Mouse (Mus musculus): ENCODE data around the gene Itprip. TPM values are rescaled to one million over a fixed set of nuclear protein-coding genes. Genes with fewer than 3 reads are reported as not detected.

Gene Itprip
- total RNA-seq (2021) = 1 to 10 TPM in 1 of 2 experiments, under 1 TPM in 1; 0.86 to 1.2 TPM
- long read RNA-seq, partial matches to known transcripts = 0 of 1 reads
- long read RNA-seq, other reads (novel, unspliced or antisense) = 1 of 1 reads

DNA sequence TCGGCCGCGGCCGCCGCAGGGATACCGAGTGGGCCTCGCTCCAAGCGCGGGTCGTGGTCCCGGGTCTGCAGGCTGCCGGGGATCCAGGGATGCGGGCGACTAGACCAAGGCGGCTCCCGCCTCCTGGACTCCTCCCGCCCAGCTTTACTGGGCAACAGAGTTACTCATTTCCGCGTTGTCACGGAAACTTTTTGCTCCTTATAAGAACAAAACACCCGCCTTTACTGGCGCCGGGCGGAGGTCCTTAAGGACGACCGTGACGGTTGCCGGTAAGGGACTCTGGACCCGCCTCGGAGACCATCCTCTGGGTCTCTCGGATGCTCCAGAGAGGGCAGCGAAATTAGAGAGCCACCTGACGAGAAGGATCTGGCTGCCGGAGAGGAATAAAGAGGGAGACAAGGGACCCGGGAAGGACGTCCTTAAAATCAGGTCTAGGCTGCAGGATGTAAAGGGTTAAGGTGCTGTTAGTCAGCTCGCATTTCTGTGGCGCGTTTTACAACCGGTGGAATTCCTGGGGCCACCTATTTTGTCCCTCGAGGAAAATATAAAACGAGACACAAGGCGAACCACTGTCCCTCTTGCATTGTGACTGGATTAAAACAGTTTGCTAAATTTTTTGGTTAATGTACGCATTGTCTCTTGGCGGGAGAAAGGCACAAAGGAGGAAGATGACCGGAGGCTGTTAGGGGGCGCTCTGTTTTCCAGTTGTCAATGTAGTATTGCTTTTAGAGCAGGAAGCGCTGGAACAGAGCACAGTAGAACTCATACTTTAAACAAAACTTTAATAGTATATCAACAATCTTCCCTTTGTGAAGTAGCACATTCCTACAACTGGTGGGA lies at the start of gene Itprip, which contains the start of gene Cfap43:
Gene Itprip (minus strand): TSS at position 174 of the 840 bp plus-strand sequence.
Gene Cfap43 (minus strand): TSS at position 162 of the 840 bp plus-strand sequence.
- peak; percentile 42 to 60 for DNase-seq (ENCODE audit: low spot score in 2 of 2)

- no peak for DNase-seq (ENCODE audit: low spot score in 2 of 2)
These were observed 39.1 kb upstream of the Itprip start for GRCm38 (mm10) chr19:47958181-47958580.

DNA sequence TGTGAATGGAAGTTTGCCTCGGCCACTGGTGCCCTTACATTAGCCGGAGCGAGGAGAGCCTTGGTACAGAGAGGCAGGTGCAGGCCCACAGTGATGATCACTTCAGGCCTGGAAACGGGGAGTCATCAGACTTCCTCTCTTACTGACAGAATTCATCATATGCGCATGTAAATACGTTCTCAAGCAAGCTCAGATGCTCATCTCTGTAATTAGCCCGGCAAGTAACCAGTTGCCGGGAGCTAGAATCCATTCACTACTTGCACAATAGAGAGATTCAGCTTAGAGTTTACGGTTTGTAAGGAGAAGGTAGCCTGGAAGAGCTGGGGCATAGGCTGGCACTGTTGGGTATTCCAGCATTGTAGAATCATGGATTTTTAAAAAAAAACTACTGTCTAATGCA lies 34.1 kb upstream of the Itprip start:
- no peak for DNase-seq (ENCODE audit: low spot score in 2 of 2)

DNA sequence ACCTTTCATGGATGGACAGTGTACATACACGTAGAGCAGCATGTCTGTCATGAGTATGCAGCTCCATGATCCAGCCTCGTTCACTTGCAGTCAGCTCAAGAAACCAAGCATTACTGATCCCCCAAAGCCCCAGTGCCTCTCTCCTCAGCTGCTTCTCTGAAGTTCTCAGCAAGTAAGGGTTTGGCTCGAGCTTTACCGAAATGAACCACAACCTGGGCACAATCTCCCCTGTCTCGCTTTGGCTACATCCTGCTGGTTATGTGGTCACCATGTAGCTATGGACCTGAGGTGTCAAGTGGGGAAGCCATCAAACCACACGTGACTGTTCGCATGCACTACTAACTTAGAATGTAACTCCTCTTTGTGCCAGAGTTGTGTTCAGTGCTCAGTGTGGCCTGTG lies 31.8 kb upstream of the Itprip start:
- no peak for DNase-seq (ENCODE audit: low spot score in 2 of 2)

GRCm38 (mm10) chr19:47946821-47947465 lies 27.8 kb upstream of the Itprip start:
- DNase-seq (ENCODE audit: low spot score in 2 of 2) = peak in 1 of 2 experiments; percentile 4

DNA sequence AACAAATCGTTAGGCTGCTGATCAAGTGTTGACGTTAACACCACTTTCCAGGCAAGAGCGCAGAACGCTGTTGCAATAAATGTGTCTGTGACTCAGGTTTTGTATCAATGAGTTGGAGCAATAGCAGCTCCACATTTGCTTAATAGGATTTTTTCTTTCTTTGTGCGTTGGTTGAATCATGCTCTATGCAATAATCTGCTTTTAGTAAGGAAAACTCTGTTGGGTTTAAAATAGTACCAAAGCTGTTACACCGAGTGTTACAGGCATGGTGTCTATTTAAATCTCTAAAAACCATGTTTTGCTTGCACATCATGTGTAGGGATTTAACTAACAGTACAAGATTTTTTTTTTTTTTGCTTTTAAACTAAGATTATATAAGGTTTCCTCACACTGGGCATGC lies 20.3 kb upstream of the Itprip start:
- DNase-seq (ENCODE audit: low spot score in 2 of 2) = peak in 1 of 2 experiments; percentile 55

GRCm38 (mm10) chr19:47937443-47938406 lies 18.6 kb upstream of the Itprip start, which contains the start of gene Cfap58:
Gene Cfap58 (plus strand): TSS chr19:47937675.
- DNase-seq (ENCODE audit: low spot score in 2 of 2) = peak in 1 of 2 experiments; percentile 36

GRCm38 (mm10) chr19:47936938-47937337 lies 17.8 kb upstream of the Itprip start:
- no peak for DNase-seq (ENCODE audit: low spot score in 2 of 2)

- no peak for DNase-seq (ENCODE audit: low spot score in 2 of 2)
These were observed 17.4 kb upstream of the Itprip start for GRCm38 (mm10) chr19:47936490-47936889.

DNA sequence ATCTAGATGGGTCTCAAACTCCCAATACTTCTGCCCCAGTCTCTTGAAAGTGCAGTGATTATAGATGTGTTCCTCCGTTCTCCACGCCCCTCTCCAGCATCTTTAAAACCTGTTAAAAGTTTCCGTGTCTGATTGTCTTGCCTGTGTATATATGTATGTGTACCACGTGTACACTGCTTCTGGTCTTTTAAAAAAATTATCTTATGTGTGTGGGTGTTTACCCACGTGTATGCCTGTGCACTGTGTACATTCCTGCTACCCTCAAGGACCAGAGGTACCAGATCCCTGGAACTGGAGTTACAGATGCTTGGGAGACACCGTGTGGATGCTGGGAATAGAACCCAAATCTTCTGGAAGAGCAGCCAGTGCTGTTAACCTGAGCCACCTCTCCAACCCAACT lies 16.4 kb upstream of the Itprip start:
- no peak for DNase-seq (ENCODE audit: low spot score in 2 of 2)

DNA sequence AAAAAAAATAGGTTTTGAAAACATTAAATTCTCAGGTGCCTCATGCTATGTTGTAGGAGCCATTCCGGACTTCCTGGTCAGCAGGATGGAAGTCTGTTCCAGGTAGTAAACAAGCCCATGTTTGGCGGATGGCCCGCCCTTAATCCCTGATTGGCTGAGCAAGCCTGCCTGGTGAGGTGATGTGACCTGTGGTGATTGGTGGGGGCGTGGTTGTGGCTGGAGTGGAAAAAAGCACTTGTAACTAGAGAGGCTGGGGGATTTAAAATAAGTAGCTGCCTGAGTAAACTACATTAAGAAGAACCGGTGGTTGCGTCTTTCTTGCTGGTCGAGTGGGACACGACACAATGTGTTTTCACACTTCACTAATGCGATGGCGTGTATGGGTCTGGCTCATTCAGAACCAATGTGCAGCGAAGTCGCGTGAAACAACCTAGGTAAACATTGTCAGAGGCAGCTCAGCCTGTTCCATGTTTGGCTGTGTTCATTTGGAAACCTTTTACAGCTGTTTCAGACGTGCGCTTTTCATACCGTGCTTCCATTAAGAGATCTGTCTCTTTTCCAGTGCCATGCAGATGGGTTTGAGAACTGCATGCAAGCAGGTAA lies 15.6 kb upstream of the Itprip start:
- no peak for DNase-seq (ENCODE audit: low spot score in 2 of 2)

DNA sequence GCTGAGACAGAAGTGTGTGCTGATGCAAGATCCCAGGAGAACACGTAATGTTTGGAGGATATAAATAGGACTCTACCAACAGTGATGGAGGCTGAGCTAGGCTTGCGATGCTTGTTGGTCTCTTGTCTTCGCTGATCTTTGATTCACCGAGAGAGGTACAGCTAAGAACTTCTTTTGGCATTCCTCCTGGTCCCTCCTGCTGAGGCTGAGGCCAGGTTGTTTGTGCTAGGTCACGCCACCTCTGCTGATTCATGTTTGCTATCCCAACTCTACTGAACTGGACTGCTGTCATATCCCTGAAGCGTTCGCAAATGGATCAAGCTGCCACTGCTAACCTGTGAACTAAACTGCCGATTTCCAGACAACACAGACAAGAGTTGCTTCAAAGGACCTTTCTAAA lies 15.0 kb upstream of the Itprip start:
- no peak for DNase-seq (ENCODE audit: low spot score in 2 of 2)

- DNase-seq (ENCODE audit: low spot score in 2 of 2) = peak in 1 of 2 experiments; percentile 39
These were observed 13.0 kb upstream of the Itprip start for GRCm38 (mm10) chr19:47931982-47932638.

GRCm38 (mm10) chr19:47929043-47929442 lies 9.9 kb upstream of the Itprip start:
- DNase-seq (ENCODE audit: low spot score in 2 of 2) = no peak

GRCm38 (mm10) chr19:47927032-47927431 lies 7.9 kb upstream of the Itprip start:
- DNase-seq (ENCODE audit: low spot score in 2 of 2) = no peak

GRCm38 (mm10) chr19:47925819-47926218 lies 6.7 kb upstream of the Itprip start:
- no peak for DNase-seq (ENCODE audit: low spot score in 2 of 2)

DNA sequence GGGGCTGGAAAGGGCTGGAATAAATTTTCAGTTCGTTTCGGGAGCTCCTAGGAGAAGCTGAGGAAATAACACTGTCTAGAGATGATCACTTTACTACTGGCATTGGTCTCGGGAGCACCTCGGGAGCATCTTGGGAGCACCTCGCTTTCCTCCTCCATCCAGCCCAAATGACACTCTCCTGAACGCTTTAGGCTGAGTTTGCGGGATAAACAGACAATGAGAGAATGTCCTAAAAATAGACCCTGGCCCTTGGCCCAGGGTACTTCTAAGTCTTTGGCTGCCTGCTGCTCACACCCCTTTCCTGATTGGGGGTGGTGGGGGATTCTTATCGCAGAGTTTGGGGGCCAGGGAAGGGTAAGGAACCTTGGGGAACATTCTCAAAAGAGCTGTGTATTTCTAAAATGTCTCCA lies 872 bp upstream of the Itprip start:
- no peak for DNase-seq (ENCODE audit: low spot score in 2 of 2)

DNA sequence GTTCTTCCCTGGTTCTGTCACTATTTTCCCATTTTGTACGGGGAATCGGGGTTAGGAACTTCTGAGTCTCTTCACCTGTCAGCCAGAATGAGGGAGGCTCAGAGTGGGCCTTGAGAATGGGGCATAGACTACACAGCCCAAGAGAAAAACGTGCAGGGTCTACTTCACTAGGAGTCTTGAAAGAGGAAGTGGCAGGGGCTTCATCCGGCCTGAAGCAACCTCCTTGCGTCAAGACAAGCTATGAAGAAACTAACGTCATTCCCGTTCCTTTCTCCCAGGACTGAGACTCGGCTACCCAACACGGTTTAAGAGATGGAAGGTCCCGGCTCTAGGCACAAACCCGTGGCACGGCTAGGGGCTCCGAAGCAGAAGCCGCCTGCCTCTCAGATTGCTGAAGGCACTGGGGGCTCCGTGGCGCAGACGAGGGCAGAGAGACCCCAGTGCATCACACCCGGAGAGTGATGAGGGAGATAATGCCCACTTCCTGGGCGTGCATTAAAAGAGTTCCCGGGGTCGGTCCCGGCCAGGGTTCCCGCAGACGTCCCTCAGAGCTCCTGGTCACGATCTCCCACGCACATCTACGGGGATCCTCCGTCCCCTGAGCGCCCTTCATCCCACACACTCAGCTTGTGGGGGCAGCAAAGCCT lies 521 bp downstream of the Itprip start:
- no peak for DNase-seq (ENCODE audit: low spot score in 2 of 2)

DNA sequence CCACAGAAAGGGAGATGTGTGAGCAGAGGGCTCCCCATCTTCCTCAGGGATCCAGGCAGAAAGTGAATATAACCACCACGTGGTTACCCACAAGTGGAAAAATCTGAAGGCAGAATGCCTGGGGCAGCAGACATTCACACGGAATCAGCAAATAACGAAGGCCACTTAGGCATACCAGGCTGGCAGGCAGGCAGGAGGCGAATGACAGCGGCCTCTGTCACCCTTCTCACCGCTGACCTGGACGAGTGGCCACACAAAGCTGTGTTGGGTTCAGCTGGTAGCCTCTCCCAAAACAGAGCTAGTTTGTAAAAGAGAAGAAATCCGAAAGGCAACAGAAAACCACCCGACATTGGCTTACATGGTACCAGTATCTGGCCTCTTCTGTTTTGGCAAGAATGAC lies 1.1 kb downstream of the Itprip start:
- DNase-seq (ENCODE audit: low spot score in 2 of 2) = no peak

DNA sequence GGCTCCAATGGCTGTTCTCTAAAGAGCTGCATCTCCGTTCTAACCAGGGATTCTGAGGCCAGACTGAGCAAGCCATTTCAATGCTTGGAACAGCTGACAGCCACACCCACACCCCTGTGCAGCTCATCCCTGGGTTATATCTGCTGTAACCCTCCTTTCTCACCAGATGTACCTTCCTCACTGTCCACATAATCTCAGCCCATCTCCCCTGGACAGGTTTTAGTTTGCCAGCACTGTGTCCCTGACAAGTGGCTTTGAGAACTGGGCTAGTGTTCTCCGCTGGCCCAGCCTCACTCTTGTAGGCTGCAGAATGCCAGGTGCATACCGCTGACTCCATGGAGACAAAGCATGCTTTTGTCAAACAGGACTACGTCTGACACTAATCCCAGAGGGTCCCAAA lies 1.7 kb downstream of the Itprip start:
- no peak for DNase-seq (ENCODE audit: low spot score in 2 of 2)

Data from layer of hippocampus, adult 18-20 months (tissue).